Mouse (Mus musculus): ENCODE results near the gene Tent5b.

DNA sequence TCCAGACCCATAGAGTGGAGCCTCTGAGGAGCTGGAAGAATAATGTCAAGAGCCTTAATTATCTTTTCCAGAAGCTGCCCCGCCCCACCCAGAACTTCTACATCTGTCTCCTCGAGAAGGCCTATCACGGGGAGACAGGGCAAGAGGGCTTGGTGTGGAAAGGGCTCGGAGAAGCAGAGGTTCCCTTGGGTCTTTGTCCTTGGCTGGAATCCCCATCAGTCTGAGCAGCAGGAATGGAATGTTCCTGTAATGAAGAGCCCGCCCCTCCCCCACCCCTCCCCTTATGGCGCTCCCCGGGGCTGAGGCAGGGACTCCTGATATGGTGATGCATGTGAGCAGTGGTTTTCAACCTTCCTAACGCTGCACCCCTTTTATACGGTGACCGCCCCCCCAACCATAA, 11.9 kb downstream of the Tent5b start:
- no peak for TF ChIP-seq CTCF (IDR thresholded peaks at IDR 0.05; ENCODE audit: borderline replicate concordance, control insufficient read depth, extremely low read depth, insufficient read depth, low read length, poor library complexity)
- TF ChIP-seq POLR2A (IDR thresholded peaks at IDR 0.05; ENCODE audit: control insufficient read depth, extremely low read depth, insufficient read depth, low read length, poor library complexity) = no peak
